In genomic region chr4:134850551-134850950, GRCm38 (mm10) we compare ENCODE assay signal across 16 mouse cellular contexts. TPM values are rescaled to one million over a fixed set of nuclear protein-coding genes. Genes with fewer than 3 reads are reported as not detected.
DNase-seq lines count a peak whose midpoint lies in the region; ATAC-seq and TF ChIP-seq lines count a peak whose summit lies in the region.
"Had no signal": no experiment of that assay in that cellular context is flagged by ENCODE, and none has a peak within 500 bp of the region (broad histone marks: within the 10 kb centered on the region; RNA-seq: fewer than 3 reads in every experiment).

No protein-coding gene starts in this region.

- no peaks in the 10 kb centered on the region for H3K36me3 ChIP-seq in hindbrain, embryonic 13.5 days
- peaks cover 3% of the 10 kb centered on the region; the same call in 1 of the 2 replicates for H3K36me3 ChIP-seq in hindbrain, embryonic 10.5 days
- no peaks in the 10 kb centered on the region for H3K36me3 ChIP-seq in forebrain, embryonic 15.5 days
- no peaks in the 10 kb centered on the region for H3K36me3 ChIP-seq in hindbrain, postnatal 0 days (ENCODE audit: insufficient read depth, low read length)
- no peaks in the 10 kb centered on the region for H3K36me3 ChIP-seq in midbrain, postnatal 0 days (ENCODE audit: insufficient read depth, low read length)
- H3K36me3 ChIP-seq: kidney, embryonic 15.5 days; stomach, embryonic 15.5 days had no signal

- WGBS in hindbrain, embryonic 13.5 days = 69% methylated on average over 4 of the region's 4 CpGs
- 83% methylated on average over 4 of the region's 4 CpGs for WGBS in hindbrain, embryonic 10.5 days
- 58% methylated on average over 4 of the region's 4 CpGs for WGBS in forebrain, embryonic 15.5 days
- WGBS in hindbrain, postnatal 0 days = 61% methylated on average over 4 of the region's 4 CpGs
- 59% methylated on average over 4 of the region's 4 CpGs for WGBS in midbrain, postnatal 0 days

- no peak for TF ChIP-seq CTCF in hindbrain, postnatal 0 days (IDR thresholded peaks at IDR 0.05; ENCODE audit: low read depth)
- TF ChIP-seq CTCF in midbrain, postnatal 0 days (IDR thresholded peaks at IDR 0.05) = no peak

- peak overlapping the region; percentile 99 for H3K4me3 ChIP-seq in hindbrain, embryonic 13.5 days
- no peak overlapping the region for H3K4me3 ChIP-seq in hindbrain, embryonic 10.5 days
- peak overlapping the region; percentile 81 for H3K4me3 ChIP-seq in forebrain, embryonic 15.5 days
- no peak overlapping the region for H3K4me3 ChIP-seq in hindbrain, postnatal 0 days (ENCODE audit: low read length)
- no peak overlapping the region for H3K4me3 ChIP-seq in midbrain, postnatal 0 days (ENCODE audit: low read depth, low read length)
- H3K4me3 ChIP-seq: kidney, embryonic 15.5 days; stomach, embryonic 15.5 days had no signal

- no peak for DNase-seq in hindbrain, embryonic 10.5 days (ENCODE audit: low spot score)
- DNase-seq in hindbrain, postnatal 0 days (ENCODE audit: low spot score) = no peak
- no peak for DNase-seq in midbrain, postnatal 0 days (ENCODE audit: low spot score)
- no peak for DNase-seq in spleen, postnatal 14 days (ENCODE audit: low spot score in 2 of 2)
- DNase-seq in kidney, postnatal 10 days = no peak
- DNase-seq: cerebellum, adult 9-10 months; gastrocnemius, postnatal 25 days; lung, adult 2 months; thymus, postnatal 25 days had no signal

- H3K4me1 ChIP-seq in hindbrain, embryonic 13.5 days (replicated peaks) = peaks cover 53% of the 10 kb centered on the region
- H3K4me1 ChIP-seq in hindbrain, embryonic 10.5 days (replicated peaks) = peaks cover 29% of the 10 kb centered on the region
- peaks cover 37% of the 10 kb centered on the region for H3K4me1 ChIP-seq in forebrain, embryonic 15.5 days
- peaks cover 18% of the 10 kb centered on the region for H3K4me1 ChIP-seq in hindbrain, postnatal 0 days (ENCODE audit: insufficient read depth, low read length)
- peaks cover 16% of the 10 kb centered on the region; the same call in 1 of the 2 replicates for H3K4me1 ChIP-seq in midbrain, postnatal 0 days (ENCODE audit: insufficient read depth, low read length)

- H3K27me3 ChIP-seq in hindbrain, embryonic 13.5 days = peaks cover 9% of the 10 kb centered on the region
- H3K27me3 ChIP-seq in hindbrain, embryonic 10.5 days (ENCODE audit: insufficient read depth, poor library complexity, severe bottlenecking) = peaks cover 12% of the 10 kb centered on the region
- H3K27me3 ChIP-seq in forebrain, embryonic 15.5 days = peaks cover 7% of the 10 kb centered on the region; the same call in 1 of the 2 replicates
- no peaks in the 10 kb centered on the region for H3K27me3 ChIP-seq in hindbrain, postnatal 0 days (ENCODE audit: insufficient read depth, low read length)
- H3K27me3 ChIP-seq in midbrain, postnatal 0 days (ENCODE audit: insufficient read depth, low read length) = no peaks in the 10 kb centered on the region
- H3K27me3 ChIP-seq: kidney, embryonic 15.5 days; Patski; stomach, embryonic 15.5 days had no signal

- no peak for ATAC-seq in hindbrain, embryonic 13.5 days (ENCODE audit: low FRiP score)
- ATAC-seq in forebrain, embryonic 15.5 days (replicated peaks) = no peak
- no peak for ATAC-seq in hindbrain, postnatal 0 days
- no peak for ATAC-seq in midbrain, postnatal 0 days (ENCODE audit: low FRiP score)
- ATAC-seq: Patski had no signal

- peak overlapping the region; percentile 79 for H3K4me2 ChIP-seq in hindbrain, embryonic 13.5 days
- H3K4me2 ChIP-seq in forebrain, embryonic 15.5 days (replicated peaks) = peak overlapping the region; percentile 67
- peak overlapping the region; percentile 74 for H3K4me2 ChIP-seq in hindbrain, postnatal 0 days (ENCODE audit: low read depth, low read length)
- H3K4me2 ChIP-seq in midbrain, postnatal 0 days (ENCODE audit: low read depth, low read length, poor library complexity, severe bottlenecking) = peak overlapping the region; percentile 75
- H3K4me2 ChIP-seq: stomach, embryonic 15.5 days had no signal

- no peaks in the 10 kb centered on the region for H3K9me3 ChIP-seq in hindbrain, embryonic 13.5 days
- H3K9me3 ChIP-seq in hindbrain, embryonic 10.5 days = no peaks in the 10 kb centered on the region
- H3K9me3 ChIP-seq in forebrain, embryonic 15.5 days = no peaks in the 10 kb centered on the region
- H3K9me3 ChIP-seq in hindbrain, postnatal 0 days (ENCODE audit: low read length) = no peaks in the 10 kb centered on the region
- H3K9me3 ChIP-seq in midbrain, postnatal 0 days (ENCODE audit: low read length) = no peaks in the 10 kb centered on the region
- H3K9me3 ChIP-seq: kidney, embryonic 15.5 days; stomach, embryonic 15.5 days had no signal

- no peak overlapping the region for H3K27ac ChIP-seq in hindbrain, embryonic 13.5 days
- H3K27ac ChIP-seq in hindbrain, embryonic 10.5 days = no peak overlapping the region
- H3K27ac ChIP-seq in forebrain, embryonic 15.5 days (replicated peaks) = no peak overlapping the region
- H3K27ac ChIP-seq in hindbrain, postnatal 0 days = no peak overlapping the region
- no peak overlapping the region for H3K27ac ChIP-seq in midbrain, postnatal 0 days (ENCODE audit: low read depth, low read length)
- H3K27ac ChIP-seq: kidney, embryonic 15.5 days; stomach, embryonic 15.5 days had no signal

- no peak overlapping the region for H3K9ac ChIP-seq in hindbrain, embryonic 13.5 days
- no peak overlapping the region for H3K9ac ChIP-seq in forebrain, embryonic 15.5 days (replicated peaks)
- H3K9ac ChIP-seq in hindbrain, postnatal 0 days (replicated peaks; ENCODE audit: low read length) = no peak overlapping the region
- H3K9ac ChIP-seq in midbrain, postnatal 0 days (replicated peaks; ENCODE audit: low read length, poor library complexity, severe bottlenecking) = no peak overlapping the region
- H3K9ac ChIP-seq: kidney, embryonic 15.5 days; stomach, embryonic 15.5 days had no signal

RNA-seq across cellular contexts. Expression of gene Maco1, which starts 2.6 kb away (rescaled TPM):
- 112 and 115 TPM in 2 replicates for polyA plus RNA-seq in hindbrain, embryonic 13.5 days (2015; fragmentation: Nextera tagmentation; extraction: Ambion mirVana)
- polyA plus RNA-seq in hindbrain, embryonic 10.5 days (2016; fragmentation: Nextera tagmentation; extraction: Ambion mirVana) = 39.2 and 48.2 TPM in 2 replicates
- 111 and 112 TPM in 2 replicates for polyA plus RNA-seq in forebrain, embryonic 15.5 days (2015; fragmentation: Nextera tagmentation; extraction: Ambion mirVana)
- total RNA-seq in hindbrain, postnatal 0 days (2014; rRNA removed) = 43.6 and 45.5 TPM in 2 replicates
- 68.9 and 70.3 TPM in 2 replicates for polyA plus RNA-seq in hindbrain, postnatal 0 days (2015; fragmentation: Nextera tagmentation; extraction: Ambion mirVana)
- total RNA-seq in midbrain, postnatal 0 days (2014; rRNA removed) = 62.8 and 82.4 TPM in 2 replicates
- 69.1 and 79.1 TPM in 2 replicates for polyA plus RNA-seq in midbrain, postnatal 0 days (2015; fragmentation: Nextera tagmentation; extraction: Ambion mirVana)

RNA-seq across cellular contexts. Expression of gene Rhd, which starts 13.8 kb away (rescaled TPM):
- polyA plus RNA-seq in hindbrain, embryonic 13.5 days (2015; fragmentation: Nextera tagmentation; extraction: Ambion mirVana) = 1.3 and 2.3 TPM in 2 replicates
- polyA plus RNA-seq in hindbrain, embryonic 10.5 days (2016; fragmentation: Nextera tagmentation; extraction: Ambion mirVana) = 11.2 and 12.5 TPM in 2 replicates
- polyA plus RNA-seq in forebrain, embryonic 15.5 days (2015; fragmentation: Nextera tagmentation; extraction: Ambion mirVana) = 0.41 and 0.47 TPM in 2 replicates
- total RNA-seq in hindbrain, postnatal 0 days (2014; rRNA removed) = 0.29 and 2.1 TPM in 2 replicates
- 1.1 TPM in 2 replicates for polyA plus RNA-seq in hindbrain, postnatal 0 days (2015; fragmentation: Nextera tagmentation; extraction: Ambion mirVana)
- 1.4 and 1.5 TPM in 2 replicates for total RNA-seq in midbrain, postnatal 0 days (2014; rRNA removed)
- 0.98 and 1.5 TPM in 2 replicates for polyA plus RNA-seq in midbrain, postnatal 0 days (2015; fragmentation: Nextera tagmentation; extraction: Ambion mirVana)
- total RNA-seq: gastrocnemius, postnatal 25 days; left cerebral cortex, postnatal 36 days had no signal
- polyA plus RNA-seq: small intestine, adult 2 months had no signal

Comparison
In these comparisons a context has a peak if more than half of its experiments do, and no peak if none do; other contexts are left out.
1. H3K4me3 ChIP-seq: peak in hindbrain, embryonic 13.5 days (single experiment) and forebrain, embryonic 15.5 days (single experiment); none in hindbrain, embryonic 10.5 days (single experiment), hindbrain, postnatal 0 days (single experiment) and midbrain, postnatal 0 days (single experiment).
2. Peak in every context shown above with its lines, with median percentiles within 50 percentile points of each other: H3K4me2 ChIP-seq.